Mouse (Mus musculus): ENCODE data around the gene Myg1.

GRCm38 (mm10) chr15:102355134-102355870 lies 23.8 kb downstream of the Myg1 start:
- TF ChIP-seq POLR2AphosphoS2 (IDR thresholded peaks at IDR 0.05; ENCODE audit: insufficient read length, low read depth) (no peak), POLR2A (IDR thresholded peaks at IDR 0.05; ENCODE audit: insufficient read length, low read depth) (no peak), TCF12 (IDR thresholded peaks at IDR 0.05; ENCODE audit: insufficient read depth, poor library complexity, severe bottlenecking) (no peak), USF1 (IDR thresholded peaks at IDR 0.05; ENCODE audit: low read depth) (no peak), MYOD1 (IDR thresholded peaks at IDR 0.05; ENCODE audit: control insufficient read depth in 1 of 3, insufficient read length in 2 of 3, low read depth in 2 of 3) (no peak), MAX (IDR thresholded peaks at IDR 0.05; ENCODE audit: low read depth) (no peak)

Measured in myocyte (in vitro differentiated cells).